Mouse (Mus musculus) cerebellum, postnatal 25 days (tissue): ENCODE measurements at regions not wholly inside any gene's neighbourhood (a gene's known extent, or its start where the extent isn't known, plus 50 kb on each side); places are given as distances from the start of the nearest gene placed in this dataset.

Experiments used
- DNase-seq, 2 experiments: peaks; one replicate each; pipeline ENCODE4 v3.0.0; 2021; ENCODE audit warnings: mixed read lengths in 2 of 2

DNA sequence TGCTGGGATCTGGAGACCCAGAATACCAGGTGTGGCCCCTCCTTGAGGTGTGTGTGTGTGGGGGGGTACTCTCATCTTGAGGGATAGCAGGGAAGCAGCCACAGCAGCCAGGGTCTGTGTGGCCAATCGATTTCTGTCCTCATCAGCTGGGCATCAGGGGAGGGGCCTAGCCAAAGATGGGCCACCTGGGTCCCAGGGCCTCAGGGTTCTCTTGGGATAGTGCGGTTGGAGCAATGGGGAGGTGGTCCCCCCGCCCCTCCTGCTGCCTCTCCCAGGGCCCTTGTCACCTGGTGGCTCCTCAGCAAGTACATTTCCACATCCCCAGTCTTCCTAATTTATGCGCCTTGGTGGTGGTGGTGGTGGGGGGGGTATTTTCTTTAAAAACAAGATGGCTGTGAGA is 55.4 kb downstream of the Uncx start:
- DNase-seq: no peak

DNA sequence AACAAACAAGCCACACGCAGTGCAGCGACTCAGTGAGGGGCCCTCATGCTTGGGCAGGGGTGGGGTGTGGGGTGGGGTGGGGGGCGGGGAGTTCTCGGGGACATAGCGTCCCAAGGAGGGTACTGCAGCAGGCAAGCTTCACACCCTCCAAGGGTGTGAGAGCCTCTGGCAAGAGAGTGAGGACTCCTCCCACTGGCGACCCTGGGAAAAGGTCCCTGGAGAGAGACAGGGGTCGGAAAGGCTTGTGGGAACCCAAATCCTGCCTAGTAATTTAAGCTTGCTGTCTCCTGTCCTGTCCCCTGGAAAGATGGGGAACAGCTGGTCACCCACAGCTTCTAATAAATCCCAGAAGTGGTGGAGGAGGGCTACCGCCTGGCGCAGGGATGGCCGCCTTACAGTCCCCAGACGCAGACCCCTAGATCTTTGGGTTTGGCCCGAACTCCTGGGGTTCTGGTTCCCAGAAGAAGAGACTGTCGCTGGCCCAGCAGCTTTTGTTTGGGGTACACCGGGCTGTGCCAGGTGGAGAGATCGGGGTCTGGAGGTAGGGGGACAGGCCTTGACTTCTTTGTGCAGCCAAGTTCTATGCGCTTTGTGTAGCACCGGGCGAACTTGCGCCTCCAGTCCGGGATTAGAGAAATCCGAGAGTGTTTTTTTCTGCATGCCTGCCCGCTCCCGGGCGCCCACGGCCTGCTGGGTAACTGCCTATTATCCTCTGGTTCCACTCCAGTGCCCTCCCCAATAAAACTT is 56.1 kb downstream of the Uncx start:
- no peak for DNase-seq

DNA sequence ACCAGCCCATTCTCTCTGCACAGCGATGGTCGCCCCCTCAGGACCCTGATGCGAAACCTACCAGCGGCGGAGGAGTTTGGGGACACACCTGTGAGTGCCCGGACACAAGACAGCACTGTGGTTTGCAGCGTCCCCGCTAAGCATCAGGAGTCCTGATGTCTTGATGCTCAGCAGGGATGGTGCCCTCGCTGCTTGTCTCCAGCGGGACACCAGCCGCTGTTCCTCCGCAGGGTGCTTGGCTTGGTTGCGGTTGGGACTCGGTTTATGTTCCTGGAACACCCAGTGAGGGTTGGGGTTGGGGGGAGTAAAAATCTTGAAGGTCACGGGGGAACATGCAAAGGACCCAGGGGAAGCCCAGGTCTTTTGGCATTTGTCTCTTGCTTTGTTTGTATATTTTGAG is 56.9 kb downstream of the Uncx start:
- DNase-seq: no peak

DNA sequence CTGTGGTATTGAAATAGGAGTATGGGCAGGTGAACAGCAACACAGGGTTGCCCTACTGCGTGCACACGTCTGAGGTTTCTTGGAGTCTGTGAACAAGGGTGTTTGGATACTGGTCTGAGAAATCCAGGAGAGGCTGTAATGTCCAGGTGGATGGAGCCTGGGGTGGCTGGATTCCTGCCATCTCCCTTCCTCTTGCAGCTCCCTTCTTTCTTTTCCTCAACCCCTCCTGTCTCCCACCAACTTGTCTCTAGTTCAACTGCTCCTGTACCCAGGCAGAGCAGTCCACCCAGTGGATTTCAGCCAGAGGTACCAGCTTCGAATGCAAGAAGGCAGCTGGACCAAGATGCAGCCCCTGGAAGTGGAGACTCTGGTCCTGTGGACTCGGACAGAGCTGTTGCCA is 59.6 kb downstream of the Uncx start:
- peak; percentile 54 to 65 for DNase-seq

DNA sequence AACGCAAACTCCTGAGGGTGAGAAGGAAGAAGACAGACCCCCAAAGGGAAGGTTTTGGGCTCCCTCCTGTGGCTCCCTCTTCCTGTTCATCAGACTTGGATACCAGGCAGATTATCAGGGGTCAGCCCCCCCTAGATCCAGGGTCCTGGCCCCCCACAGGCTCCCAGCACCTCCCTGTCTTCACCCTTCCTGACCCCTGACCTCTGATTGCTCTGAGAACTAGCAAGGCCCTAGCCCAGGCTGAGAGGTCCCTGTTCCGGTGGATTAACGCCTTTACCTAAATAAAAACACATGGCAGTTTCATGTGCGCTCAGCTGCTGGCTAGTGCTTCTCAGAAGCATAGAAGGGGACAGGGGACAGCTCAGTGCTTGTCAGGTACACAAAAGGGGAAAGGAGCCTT is 60.2 kb downstream of the Uncx start:
- no peak for DNase-seq

DNA sequence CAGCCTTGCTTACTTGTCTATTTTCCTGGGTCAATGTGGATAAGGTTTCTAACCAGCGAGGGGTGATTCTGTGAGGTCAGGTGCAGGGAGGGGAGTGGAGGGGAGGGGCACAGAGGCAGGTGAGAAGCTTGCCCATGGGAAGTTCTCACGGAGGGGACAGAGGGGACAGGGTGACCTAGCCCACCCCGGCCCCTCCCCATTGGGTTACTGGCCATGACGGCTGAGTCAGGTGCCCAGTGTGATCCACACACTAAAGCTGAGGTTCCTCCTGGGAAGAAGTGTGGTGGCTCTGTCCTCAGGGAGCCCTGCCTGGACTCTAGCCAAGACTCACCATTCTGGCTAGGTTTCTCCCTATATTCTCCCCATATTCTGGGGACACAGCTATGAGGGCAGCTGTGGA is 61.0 kb downstream of the Uncx start:
- DNase-seq: peak in 1 of 2 experiments; percentile 39

DNA sequence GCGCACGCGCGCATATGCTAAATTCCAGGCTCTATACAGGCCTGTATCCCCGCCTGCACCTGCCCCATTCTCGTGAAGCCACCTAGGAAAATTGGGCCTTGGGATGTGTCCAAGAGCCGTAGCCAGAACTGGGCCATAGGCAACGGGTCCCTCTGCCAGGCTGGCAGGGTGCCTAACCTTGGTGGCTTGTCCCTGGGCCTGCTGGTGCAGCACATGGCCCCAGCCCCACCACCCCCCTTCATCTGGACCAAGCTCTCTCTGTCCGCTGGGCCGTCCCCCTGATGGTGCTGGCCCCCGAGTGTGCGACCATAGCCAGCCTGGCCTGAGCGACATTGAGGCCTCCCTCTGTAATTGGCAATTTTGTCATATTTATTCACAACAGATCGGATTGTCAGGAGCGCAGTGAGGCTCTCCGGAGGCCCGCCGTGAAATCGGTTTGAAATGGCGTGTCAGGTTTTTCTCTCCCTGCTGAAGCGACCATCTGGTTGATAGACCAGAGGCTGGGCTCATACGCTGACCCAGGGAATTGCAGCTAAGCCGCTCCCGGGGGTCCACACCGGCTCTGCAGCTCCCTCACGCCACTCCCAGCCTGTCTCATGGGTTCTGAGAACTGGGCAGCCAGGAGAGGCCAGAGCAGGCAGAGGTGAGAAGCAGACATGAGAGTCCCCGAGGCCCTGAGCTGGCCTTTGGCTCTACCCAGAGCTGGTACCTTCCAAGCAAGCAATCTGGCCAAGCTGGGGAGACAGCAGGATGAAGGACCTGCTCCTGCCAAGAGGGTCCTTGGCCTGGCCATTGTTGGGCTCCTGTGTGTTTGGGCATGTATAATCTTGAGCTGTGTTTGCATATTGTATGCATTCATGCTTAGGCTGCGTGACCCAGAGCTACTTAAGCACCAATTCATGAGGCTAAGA is 67.6 kb downstream of the Uncx start:
- peak; percentile 93 to 97 for DNase-seq

DNA sequence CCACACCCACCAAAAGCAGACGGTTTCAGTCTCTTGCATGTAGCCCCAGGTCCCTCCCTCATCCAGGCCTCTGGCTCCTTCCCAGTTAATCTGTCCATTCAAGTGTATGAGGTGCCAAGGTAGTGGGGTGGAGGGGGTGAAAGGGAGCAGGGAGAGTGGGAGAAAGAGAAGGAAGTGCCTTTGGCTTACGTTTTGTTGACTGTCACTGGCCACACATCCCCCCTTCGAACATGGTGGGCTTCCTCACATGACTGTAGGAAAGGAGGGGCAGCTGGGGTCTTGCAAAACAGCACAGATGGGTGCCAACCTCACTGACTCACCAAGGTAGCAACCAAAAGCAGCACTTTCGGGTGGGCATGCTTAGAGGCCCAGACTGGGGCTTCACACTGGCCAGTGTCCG is 68.9 kb downstream of the Uncx start:
- no peak for DNase-seq

DNA sequence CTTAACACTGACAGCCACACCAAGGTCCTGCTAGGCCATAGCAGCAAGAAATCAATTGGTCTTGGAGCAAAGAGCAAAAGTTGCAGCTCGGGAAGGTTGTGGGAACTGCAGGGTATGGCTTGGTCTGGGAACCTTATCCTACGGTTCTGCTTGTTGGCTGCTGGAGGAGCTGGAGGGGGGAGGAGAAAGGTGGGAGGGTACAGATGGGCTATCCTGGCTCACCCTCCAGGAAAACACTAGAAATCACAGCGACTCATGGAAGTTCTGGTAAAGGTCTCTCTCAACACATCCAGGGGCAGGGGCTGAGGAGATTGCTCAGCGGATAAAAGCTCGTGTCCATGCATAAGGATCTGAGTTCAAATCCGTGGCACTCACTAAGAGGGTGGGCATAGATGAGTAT is 69.4 kb downstream of the Uncx start:
- DNase-seq: no peak

DNA sequence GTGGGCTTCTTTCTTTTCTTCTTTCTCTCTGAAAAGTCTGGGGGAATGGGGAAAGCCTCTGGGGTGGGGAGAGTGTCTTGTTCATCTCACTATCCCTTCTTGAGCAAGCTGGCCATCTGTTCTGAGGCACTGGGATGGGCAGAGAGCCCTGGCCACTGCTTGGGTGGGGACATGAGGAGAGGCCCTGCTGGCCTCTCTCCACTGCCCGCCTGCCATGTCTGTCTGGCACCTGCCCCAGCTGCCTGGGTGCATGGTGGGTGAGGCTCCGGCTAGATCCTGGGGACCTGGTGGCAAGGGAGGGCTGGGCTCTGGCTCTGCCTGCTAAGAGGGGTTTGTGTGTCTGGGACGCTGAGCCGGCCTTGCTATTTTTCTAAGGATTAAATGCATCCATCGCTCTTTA is 70.3 kb downstream of the Uncx start:
- DNase-seq: peak; percentile 81 to 85

DNA sequence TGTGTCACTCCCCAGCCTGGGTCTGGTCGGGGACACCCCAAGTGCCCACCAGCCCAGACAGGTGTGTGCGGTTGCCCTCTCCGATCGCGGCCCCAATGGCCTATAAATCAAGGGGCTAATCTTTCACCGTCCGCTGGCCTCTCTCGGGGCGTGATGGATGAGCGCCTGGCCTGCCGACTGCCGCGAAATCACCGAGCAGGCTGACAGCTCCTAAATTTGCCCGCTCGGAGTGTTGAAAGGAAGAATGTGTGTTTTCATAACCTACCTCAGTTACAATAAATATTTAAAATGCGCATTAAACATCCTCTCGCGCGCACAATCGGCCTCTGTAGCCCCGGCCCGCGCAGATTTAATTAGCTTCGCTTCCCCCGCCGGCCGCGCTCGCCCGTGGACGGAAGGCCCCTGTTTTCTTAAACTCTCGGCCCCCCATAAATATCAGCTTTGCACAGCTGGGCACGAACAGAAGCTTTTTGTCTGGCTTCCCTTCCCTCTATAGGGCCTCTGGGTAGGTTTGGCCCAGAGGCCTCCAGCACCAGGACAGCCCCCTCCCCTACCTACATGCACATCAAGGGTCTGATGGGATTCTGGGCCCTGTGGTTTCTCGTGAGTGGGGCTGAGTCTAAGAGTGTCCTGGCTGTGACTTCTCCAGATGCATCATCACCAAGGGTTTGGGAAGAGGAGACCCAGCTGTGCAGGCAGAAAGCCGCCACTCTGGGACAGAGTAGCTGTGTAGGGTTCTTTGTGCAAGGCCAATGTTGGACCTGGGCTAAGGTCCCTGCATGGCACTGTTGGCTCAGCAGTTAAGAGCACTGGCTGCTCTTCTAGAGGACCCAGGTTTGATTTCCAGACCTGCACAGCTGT is 76.2 kb downstream of the Uncx start:
- no peak for DNase-seq

DNA sequence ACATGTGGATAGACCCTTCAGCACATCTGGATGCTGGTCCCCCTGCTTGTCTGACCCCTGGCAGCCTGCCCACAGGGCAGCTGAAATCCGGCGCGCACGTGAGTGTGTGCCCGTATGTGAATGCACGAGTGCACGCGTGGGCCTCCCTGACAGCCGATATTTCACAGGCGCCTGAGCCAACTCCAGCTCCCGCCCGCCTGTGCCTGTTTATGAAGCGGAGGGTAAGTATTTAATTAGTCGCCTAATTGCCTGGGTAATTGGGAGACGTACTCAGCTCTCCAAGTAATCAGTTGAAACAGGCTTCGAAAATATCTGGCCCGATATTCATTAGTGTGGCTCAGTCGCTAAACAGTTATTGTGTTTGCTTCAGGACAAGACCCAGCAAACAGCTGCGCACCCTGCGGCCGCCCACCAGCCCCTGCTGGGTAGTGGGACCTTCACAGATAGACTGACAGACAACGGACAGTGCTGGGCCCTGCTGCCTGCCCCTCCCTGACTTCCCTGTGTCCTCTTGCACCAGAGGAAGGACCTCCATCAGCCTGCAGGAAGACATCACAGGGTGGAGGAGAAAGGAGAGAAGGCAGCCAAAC is 82.7 kb downstream of the Uncx start:
- DNase-seq: no peak

DNA sequence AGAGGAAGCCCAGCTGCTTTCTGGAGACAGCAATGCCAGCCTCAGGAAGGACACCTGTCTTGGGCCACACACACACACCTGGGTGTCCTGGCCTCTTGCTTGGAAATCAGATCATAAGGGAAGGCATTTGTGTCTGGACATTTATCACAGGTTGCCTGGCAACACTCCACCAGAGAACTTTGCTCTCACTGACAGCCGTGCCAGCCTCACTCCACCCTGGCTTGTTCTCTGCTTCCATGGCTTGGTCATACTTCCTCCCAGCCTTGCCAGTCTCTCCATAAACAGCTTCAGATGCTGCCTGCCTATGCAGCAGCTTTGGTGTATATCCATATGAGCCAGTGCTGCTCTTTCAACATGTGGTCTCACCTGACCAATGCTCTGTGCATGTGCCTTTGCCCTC is 84.3 kb downstream of the Uncx start:
- no peak for DNase-seq

DNA sequence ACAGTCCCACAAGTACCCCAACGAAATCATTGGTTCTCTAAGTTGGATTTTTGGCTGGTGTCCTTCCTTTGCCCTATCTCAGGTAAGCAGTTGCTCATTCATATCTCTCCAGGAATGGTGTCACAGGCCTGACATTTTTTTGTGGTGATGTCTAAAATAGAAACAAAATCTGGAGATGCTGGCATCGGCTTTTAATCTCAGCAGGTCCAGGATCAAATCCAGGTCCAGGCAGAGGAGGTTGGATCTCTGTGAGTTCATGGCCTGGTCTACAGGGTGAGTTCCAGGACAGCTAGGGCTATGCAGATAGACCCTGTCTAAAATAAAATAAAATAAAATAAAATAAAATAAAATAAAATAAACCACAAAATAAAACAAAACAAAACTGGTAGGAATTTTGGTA is 93.7 kb downstream of the Uncx start:
- peak; percentile 72 to 78 for DNase-seq

DNA sequence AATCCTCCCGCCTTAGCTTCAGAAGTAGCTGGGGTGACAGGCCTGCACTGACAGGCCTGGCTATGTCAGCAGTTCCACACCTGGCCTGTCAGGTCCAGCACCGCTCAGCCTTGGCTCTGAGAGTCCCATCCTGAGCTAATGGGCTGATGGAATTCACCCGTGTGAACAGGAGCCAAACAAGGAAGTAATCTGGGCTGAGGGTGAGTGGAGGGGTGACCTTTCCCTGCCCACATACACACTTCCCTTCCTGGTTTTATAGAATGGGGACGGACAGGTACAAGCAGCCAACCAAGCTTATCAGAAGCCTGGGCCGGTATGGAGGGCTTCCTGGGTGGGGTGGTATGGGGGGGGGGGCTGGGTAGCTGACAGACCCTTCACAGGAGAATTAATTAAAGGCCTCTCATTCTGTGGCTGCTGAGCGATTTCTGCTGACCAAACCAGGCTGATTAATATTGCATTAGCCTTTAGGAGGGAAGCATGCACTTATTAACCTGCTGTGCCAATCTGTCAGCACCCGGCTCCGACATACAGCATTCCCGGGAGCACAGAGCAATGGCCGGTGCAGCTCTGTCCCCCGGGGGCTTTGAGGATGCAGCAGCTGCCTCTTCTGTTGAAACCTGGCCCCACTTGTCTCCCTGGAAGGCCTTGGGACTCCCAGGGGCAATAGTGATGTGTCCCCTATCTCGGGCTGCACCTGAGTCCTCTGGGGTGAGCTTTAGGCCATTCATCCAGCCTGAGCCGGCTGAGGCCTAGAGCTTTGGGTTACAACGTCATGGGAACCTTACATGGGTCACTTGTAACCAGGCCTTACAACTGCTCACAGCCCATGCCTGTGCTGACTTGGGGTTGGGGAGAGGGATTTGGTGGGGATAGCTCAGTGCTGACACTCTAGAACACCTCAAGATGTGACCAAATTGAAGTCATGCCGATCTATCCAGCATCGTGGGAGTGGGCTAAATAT is 95.2 kb downstream of the Micall2 start:
- peak; percentile 30 to 41 for DNase-seq

DNA sequence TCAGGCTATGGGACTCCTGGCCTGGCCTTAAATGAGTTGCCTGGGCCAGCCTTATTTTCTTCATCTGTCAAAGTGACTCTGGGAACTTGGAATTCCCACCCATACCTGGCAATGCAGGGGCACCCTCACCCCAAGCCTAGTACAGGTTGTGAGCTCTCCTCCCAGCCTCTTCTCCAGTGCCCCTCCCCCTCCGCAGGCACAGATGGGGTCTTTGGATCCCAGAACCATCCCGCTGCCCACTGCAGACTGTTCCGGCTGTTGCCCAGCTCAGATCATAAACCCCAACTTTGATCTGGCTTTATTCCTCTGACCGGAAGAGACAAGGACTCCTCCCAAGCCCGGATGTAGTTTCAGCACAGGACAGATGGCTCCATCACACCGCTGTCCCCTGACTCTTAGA is 91.3 kb downstream of the Micall2 start:
- DNase-seq: no peak

DNA sequence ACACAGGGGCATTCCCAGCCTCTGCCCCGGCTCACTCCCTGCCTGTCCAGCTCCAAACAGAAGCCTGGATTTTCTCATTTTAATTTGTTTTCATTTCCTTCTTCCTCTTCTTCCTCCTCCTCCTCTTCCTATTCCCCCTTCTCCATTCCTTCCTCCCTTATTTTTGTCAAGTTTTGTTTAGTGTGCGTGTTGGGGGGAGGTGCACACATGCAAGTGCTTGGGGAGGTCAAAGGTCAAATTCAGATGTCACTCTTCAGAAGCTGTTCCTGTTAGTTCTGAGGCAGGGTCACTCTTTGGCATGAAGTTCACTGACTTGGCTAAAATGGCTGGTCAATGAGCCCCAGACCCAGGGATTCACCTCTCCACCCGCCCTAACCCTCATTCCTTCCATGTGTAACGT is 85.1 kb downstream of the Micall2 start:
- DNase-seq: no peak
